Mouse (Mus musculus) neural tube, embryonic 12.5 days (tissue): ENCODE measurements around the gene Map4. TPM values are rescaled to one million over a fixed set of nuclear protein-coding genes. Genes with fewer than 3 reads are reported as not detected.
"Not testable (repeated sequence)": the region's sequence is repeated elsewhere in the genome, so short reads cannot be mapped to it uniquely, and the experiment has no call there.

Source experiments
- ATAC-seq: fragments of 200-750 bp; cut with Nextera tagmentation; 2 replicates; pipeline ENCODE4 v1.8.0; 2017; ENCODE audit warnings: low read depth, mild to moderate bottlenecking, moderate TSS enrichment, moderate library complexity; ENCODE audit not compliant: low FRiP score
- H3K27ac ChIP-seq: fragments of 300-500 bp; sonication (generic); 2 replicates; pipeline ENCODE4 v1.5.1; 2016
- H3K27me3 ChIP-seq: fragments of 300-500 bp; sonication (generic); replicated peaks from 2 replicates; pipeline ENCODE4 v1.6.1; 2016; ENCODE audit warnings: mild to moderate bottlenecking
- H3K36me3 ChIP-seq: fragments of 300-500 bp; sonication (generic); 2 replicates; pipeline ENCODE4 v1.6.1; 2016; ENCODE audit warnings: mild to moderate bottlenecking
- H3K4me1 ChIP-seq: fragments of 300-500 bp; sonication (generic); 2 replicates; pipeline ENCODE4 v1.6.1; 2016
- H3K4me2 ChIP-seq: fragments of 300-500 bp; sonication (generic); replicated peaks from 2 replicates; pipeline ENCODE4 v1.6.1; 2016; ENCODE audit warnings: mild to moderate bottlenecking
- H3K4me3 ChIP-seq: fragments of 300-500 bp; sonication (generic); 2 replicates; pipeline ENCODE4 v1.5.1; 2016
- H3K9ac ChIP-seq: fragments of 300-500 bp; sonication (generic); 2 replicates; pipeline ENCODE4 v1.6.1; 2016; ENCODE audit warnings: mild to moderate bottlenecking
- H3K9me3 ChIP-seq: fragments of 300-500 bp; sonication (generic); 2 replicates; pipeline ENCODE4 v1.6.1; 2016; ENCODE audit warnings: mild to moderate bottlenecking
- WGBS: fragments of 180-500 bp; shearing (Covaris S2); methylation state at CpG from one replicate; pipeline ENCODE4 v1.1.7; 2016; 5-methylcytosine and 5-hydroxymethylcytosine counted together
- polyA plus RNA-seq: library from polyadenylated mRNA; unstranded; fragments of >200 nt; fragmentation: Nextera tagmentation; extraction: Ambion mirVana; gene quantifications from 2 replicates; pipeline ENCODE4 v1.2.1, GENCODE M21; 2016

Gene Map4
- polyA plus RNA-seq, 1 experiment from 2014 or later = 161 TPM

DNA sequence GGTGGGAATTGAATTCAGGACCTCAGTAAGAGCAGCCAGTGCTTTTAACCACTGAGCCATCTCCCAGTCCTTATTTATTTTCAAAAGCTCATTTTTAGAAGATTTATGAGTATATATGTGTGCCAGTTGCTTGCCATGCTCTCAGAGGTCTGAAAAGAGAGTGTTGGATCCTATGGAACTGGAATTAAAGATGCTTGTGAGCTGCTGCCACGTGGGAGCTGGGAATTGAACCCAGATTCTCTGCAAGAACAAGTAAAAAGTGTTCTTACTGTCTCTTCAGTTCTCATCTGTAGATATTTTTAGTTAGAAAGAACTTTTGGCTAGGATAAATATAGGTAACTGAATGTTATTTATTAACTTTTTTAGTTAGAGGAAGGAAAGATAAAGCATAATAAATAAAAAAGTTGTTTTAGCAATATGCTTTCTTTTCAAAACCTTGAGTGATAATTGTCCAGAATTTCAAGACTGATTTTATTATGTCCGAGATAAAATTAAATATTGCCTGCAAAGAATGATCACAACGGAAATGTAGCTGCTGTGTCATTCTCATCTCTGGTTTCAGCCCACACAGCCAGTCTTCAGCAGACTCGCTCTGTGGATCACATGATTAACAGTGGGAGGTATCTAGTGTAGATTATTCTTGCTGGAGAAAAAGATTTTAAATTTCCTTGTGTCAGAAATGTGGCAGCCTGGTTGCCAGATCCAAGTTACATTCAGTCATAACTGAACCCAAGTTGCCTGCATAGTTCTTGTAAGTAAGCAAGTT lies 37.3 kb downstream of the Map4 start:
- no peak overlapping the region for H3K4me2 ChIP-seq
- H3K9me3 ChIP-seq = no peaks in the 10 kb centered on the region
- WGBS = 78% methylated on average over 4 of the region's 4 CpGs
- no peak overlapping the region for H3K27ac ChIP-seq
- no peak for ATAC-seq
- no peak overlapping the region for H3K9ac ChIP-seq
- H3K4me1 ChIP-seq = no peaks in the 10 kb centered on the region
- no peaks in the 10 kb centered on the region for H3K36me3 ChIP-seq
- H3K27me3 ChIP-seq = no peaks in the 10 kb centered on the region
- no peak overlapping the region for H3K4me3 ChIP-seq

DNA sequence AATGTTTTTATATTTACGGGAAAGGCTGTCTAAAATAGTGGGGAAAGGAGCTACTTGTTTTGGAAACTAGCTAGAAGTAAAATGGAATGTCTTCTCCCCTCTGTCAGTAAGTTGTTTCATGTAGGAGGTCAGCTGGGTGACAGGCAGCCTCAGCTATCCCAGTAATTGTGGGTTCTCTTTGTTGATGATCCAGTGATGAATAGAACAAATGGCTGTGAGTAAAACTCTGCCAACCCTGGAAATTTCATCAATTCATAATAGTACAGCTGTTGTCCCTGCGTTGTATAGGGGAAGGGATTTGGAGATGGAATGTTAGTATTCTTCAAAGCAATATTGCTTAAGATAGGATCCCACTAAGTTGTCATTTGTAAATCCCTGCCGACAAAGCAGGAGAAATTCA lies 37.9 kb downstream of the Map4 start:
- no peaks in the 10 kb centered on the region for H3K36me3 ChIP-seq
- H3K9me3 ChIP-seq = no peaks in the 10 kb centered on the region
- H3K27ac ChIP-seq = no peak overlapping the region
- ATAC-seq = no peak
- H3K4me1 ChIP-seq = no peaks in the 10 kb centered on the region
- no peak overlapping the region for H3K4me3 ChIP-seq
- H3K9ac ChIP-seq = no peak overlapping the region
- H3K4me2 ChIP-seq = no peak overlapping the region
- 89% methylated on average over 3 of the region's 3 CpGs for WGBS
- no peaks in the 10 kb centered on the region for H3K27me3 ChIP-seq

DNA sequence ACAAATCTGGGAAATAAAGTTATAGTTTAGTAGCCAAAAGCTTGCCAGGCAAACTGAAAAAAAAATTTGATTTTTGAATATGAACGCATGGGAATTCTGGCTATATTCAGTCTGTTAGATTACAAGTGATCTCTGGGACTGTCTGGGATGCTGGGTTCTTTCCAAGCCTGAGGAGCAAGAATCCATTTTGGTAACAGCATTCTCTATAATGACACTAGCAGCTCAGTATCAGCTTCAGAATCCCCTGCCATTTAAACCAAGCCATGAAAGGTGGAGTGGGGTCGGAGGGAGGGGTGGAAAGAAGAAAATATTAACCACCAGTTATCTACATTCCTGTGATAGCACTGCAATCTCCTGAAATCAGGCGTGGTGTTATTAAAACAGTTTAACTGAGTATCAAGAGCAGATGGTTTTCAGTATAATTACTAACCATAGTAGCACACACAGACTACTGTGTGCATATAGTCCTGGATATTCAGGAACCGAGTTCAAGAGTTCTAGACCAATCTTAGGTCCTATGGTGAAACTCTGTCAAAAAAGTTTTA lies 38.6 kb downstream of the Map4 start:
- Histone ChIP-seq H3K9ac (no peak overlapping the region), H3K4me1 (no peaks in the 10 kb centered on the region), H3K36me3 (no peaks in the 10 kb centered on the region), H3K27me3 (no peaks in the 10 kb centered on the region), H3K4me3 (no peak overlapping the region), H3K27ac (no peak overlapping the region), H3K4me2 (no peak overlapping the region), H3K9me3 (no peaks in the 10 kb centered on the region)
- no peak for ATAC-seq
- 93% methylated on average over 4 of the region's 4 CpGs for WGBS

DNA sequence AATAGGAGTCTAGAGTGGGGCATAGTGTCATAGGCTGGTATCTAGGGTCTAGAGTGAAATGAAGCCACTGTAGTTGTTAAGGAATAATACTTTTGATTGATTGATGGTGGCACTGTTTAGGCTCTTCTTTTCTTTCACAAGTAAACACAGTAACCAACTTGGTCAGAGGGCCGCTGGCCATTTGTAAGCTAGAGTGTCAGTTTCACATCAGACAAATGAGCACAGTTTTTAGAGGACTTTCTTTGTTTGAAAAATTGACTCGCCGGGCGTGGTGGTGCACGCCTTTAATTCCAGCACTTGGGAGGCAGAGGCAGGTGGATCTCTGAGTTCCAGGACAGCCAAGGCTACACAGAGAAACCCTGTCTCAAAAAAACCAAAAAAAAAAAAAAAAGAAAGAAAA lies 40.5 kb downstream of the Map4 start:
- H3K36me3 ChIP-seq, H3K9ac ChIP-seq, H3K4me3 ChIP-seq, H3K27ac ChIP-seq, H3K27me3 ChIP-seq, H3K9me3 ChIP-seq, H3K4me2 ChIP-seq, H3K4me1 ChIP-seq, ATAC-seq: not testable (repeated sequence)
- WGBS = 97% methylated on average over 5 of the region's 5 CpGs

DNA sequence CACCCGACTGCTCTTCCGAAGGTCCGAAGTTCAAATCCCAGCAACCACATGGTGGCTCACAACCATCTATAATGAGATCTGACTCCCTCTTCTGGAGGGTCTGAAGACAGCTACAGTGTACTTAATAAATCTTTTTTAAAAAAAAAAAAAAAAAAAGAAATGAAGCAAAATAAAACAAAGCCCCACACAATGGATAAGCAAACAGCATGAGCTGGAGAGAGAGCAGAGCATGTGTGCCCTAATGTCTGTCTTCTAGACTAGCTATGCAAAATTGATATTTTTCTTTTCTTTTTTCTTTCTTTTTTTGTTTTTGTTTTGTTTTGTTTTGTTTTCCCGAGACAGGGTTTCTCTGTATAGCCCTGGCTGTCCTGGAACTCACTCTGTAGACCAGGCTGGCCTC lies 49.0 kb downstream of the Map4 start:
- not testable (repeated sequence) for H3K36me3 ChIP-seq, ATAC-seq, H3K4me2 ChIP-seq, H3K4me3 ChIP-seq, H3K9ac ChIP-seq, H3K27ac ChIP-seq, H3K4me1 ChIP-seq, H3K9me3 ChIP-seq, H3K27me3 ChIP-seq
- 94% methylated on average over 4 of the region's 4 CpGs for WGBS

DNA sequence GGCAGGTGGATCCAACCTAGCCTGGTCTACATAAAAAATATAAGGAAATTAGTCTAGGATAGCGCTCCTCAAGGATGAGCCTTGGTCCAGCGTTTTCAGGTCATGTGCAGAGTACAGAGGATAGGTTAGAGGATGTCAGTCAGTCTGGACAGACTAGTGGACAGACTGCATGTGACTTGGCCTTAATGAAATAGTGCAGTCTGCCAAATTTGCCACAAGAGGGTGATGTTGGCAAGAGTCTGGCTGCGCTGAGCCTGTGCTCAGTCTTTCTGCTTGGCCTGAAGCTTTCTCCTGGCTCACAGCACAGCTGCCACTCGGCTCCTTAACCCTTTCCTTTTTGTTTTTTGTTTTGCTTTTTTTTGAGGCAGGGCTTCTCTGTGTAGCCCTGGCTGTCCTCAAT lies 54.2 kb downstream of the Map4 start:
- Histone ChIP-seq H3K9ac (no peak overlapping the region), H3K4me3 (no peak overlapping the region), H3K4me2 (no peak overlapping the region), H3K27me3 (no peaks in the 10 kb centered on the region), H3K9me3 (no peaks in the 10 kb centered on the region), H3K4me1 (no peaks in the 10 kb centered on the region), H3K36me3 (peaks cover 4% of the 10 kb centered on the region; the same call in 1 of the 2 replicates), H3K27ac (no peak overlapping the region)
- peak; percentile 80 for ATAC-seq
- WGBS = 27% methylated on average over 4 of the region's 4 CpGs

DNA sequence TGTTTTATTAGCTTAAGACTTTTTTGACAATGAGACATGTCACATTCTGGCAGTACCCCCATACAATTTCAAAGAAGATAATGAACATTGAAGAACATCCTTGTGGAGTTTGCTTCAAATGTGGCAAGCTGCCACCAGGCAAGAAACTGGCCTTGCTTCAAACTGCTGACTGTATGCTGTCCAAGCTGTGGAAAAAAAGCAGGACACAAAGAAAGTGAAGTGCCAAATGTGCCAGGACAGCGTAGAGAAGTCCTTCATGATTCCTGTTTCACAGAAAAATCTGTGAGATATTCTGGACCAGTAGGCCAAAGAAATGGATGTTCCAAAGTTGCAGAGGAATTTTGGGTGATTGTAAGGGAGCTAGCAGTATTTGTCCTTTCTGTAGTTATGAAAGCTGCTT lies 57.8 kb downstream of the Map4 start:
- 96% methylated on average over 1 of the region's 1 CpGs for WGBS

DNA sequence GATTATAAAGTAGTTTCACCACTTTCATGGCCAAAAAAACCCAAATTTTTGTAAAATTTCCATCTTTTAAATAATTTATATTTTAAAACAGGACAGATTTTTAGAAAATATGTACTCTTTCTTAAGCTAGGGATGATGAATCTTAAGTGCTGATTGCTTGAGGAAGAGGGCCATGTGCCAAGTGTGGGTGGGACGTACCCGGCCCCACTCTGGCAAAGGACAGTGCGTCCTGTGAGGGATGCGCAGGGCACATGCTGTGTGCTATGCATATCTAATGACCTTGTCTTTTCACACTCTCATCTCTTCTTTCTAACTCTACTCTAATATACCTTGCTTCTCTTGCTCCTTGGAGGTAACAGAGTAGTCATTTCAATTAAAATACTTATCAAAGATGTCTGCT lies 66.2 kb downstream of the Map4 start:
- ATAC-seq = no peak
- Histone ChIP-seq H3K36me3 (peaks cover 3% of the 10 kb centered on the region; the same call in 1 of the 2 replicates), H3K9ac (no peak overlapping the region), H3K4me1 (no peaks in the 10 kb centered on the region), H3K9me3 (no peaks in the 10 kb centered on the region), H3K27me3 (no peaks in the 10 kb centered on the region), H3K4me3 (no peak overlapping the region), H3K4me2 (no peak overlapping the region), H3K27ac (no peak overlapping the region)
- WGBS = 78% methylated on average over 4 of the region's 4 CpGs

More for the DNA sequence above, 57.8 kb downstream of the Map4 start:
- no peak overlapping the region for H3K9ac ChIP-seq
- no peak overlapping the region for H3K4me2 ChIP-seq
- H3K27ac ChIP-seq = no peak overlapping the region
- no peak for ATAC-seq
- no peak overlapping the region for H3K4me3 ChIP-seq
- no peaks in the 10 kb centered on the region for H3K36me3 ChIP-seq
- no peaks in the 10 kb centered on the region for H3K9me3 ChIP-seq
- H3K27me3 ChIP-seq = no peaks in the 10 kb centered on the region
- H3K4me1 ChIP-seq = no peaks in the 10 kb centered on the region

DNA sequence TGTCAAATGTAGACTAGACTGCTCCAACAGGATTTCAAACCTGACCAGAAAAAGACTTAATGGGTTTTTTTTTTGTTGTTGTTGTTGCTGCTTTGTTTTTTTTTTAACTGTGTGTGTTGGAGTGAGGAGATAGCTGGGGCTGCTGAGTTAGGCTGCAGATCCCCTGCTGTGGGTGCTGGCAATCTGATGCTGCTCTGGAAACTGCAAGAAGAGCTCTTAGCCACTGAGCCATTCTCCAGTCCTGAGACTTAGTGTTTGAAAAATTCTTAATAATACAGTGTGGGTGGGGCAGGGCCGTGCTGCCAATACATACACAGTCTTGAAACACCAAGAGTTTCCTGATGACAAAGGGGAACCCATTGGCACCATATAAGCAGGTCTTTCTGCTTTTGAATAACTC lies 70.7 kb downstream of the Map4 start:
- Histone ChIP-seq H3K4me2 (no peak overlapping the region), H3K9me3 (no peaks in the 10 kb centered on the region), H3K4me1 (no peaks in the 10 kb centered on the region), H3K36me3 (peaks cover 3% of the 10 kb centered on the region; the same call in 1 of the 2 replicates), H3K4me3 (no peak overlapping the region), H3K9ac (no peak overlapping the region), H3K27ac (no peak overlapping the region), H3K27me3 (no peaks in the 10 kb centered on the region)
- ATAC-seq = no peak
- 74% methylated on average over 1 of the region's 1 CpGs for WGBS

DNA sequence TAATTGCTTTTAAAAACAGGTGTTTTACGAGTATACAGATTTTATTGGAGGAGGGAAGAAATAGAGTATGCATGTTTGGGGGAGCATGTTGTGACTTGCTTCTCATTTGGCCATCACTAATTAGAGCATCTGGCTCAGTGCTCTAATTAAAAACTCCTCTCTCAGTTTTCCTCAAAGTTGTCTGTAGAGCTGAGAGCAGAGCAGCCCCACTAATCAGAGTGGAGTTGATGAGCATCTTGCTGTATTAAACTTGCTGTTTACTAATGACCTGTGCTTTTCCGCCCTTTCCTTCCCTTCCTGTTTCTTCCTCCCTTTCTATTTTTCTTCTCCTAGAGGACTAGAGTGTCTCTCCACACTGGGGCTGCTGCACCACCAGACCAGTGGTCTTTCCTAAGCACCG lies 71.2 kb downstream of the Map4 start:
- Histone ChIP-seq H3K27me3 (no peaks in the 10 kb centered on the region), H3K4me2 (no peak overlapping the region), H3K36me3 (peaks cover 3% of the 10 kb centered on the region; the same call in 1 of the 2 replicates), H3K4me3 (no peak overlapping the region), H3K27ac (no peak overlapping the region), H3K4me1 (no peaks in the 10 kb centered on the region), H3K9me3 (no peaks in the 10 kb centered on the region), H3K9ac (no peak overlapping the region)
- 79% methylated on average over 3 of the region's 3 CpGs for whole genome bisulfite sequencing
- no peak for ATAC-seq

DNA sequence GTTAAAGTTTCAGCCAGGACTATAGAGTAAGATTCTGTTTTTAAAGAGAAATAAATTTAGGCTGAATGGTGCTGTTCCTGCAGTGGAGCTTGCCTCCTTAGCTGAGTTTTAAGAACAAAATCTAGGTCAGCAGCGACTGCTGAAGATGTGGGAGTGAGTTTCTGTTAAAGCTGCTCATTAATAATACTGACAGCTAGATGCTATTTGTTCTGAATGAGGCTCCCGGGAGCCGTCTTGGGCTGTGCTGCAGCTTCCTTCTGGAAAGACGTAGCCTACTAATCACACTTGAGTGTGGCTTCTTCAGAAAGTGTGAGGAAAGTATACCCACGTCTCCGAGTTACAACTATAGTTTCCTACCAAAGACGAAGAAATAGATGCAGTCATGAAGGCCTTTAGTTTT lies 88.0 kb downstream of the Map4 start:
- ATAC-seq = no peak
- H3K4me3 ChIP-seq = no peak overlapping the region
- no peaks in the 10 kb centered on the region for H3K27me3 ChIP-seq
- H3K4me2 ChIP-seq = no peak overlapping the region
- 33% methylated on average over 7 of the region's 7 CpGs for WGBS
- no peaks in the 10 kb centered on the region for H3K36me3 ChIP-seq
- no peaks in the 10 kb centered on the region for H3K9me3 ChIP-seq
- H3K9ac ChIP-seq = no peak overlapping the region
- H3K27ac ChIP-seq = no peak overlapping the region
- H3K4me1 ChIP-seq = peaks cover 6% of the 10 kb centered on the region; the same call in 1 of the 2 replicates

DNA sequence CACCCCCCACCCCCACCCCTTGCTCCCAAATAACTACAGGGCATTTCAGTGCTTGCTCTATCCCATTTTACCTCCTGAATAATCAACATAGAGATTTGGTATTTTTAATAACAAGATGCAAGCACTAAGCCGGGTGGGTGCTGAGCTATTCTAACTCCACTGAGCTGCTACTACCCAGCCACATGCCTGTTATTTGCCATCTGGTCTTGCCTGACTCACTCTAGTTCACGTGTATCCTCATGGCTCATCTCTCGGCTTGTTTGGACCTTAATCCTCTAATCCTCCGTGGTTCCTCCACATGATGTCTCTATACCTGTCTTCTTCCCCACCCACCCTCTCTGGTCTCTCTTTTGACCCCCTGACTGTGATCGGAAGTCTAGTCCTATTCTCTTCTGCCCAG lies 89.1 kb downstream of the Map4 start:
- H3K4me1 ChIP-seq = peaks cover 6% of the 10 kb centered on the region; the same call in 1 of the 2 replicates
- no peak overlapping the region for H3K9ac ChIP-seq
- H3K36me3 ChIP-seq = no peaks in the 10 kb centered on the region
- H3K9me3 ChIP-seq = no peaks in the 10 kb centered on the region
- no peak overlapping the region for H3K4me3 ChIP-seq
- no peaks in the 10 kb centered on the region for H3K27me3 ChIP-seq
- no peak overlapping the region for H3K27ac ChIP-seq
- no peak overlapping the region for H3K4me2 ChIP-seq
- no peak for ATAC-seq
- WGBS = 79% methylated on average over 5 of the region's 5 CpGs

DNA sequence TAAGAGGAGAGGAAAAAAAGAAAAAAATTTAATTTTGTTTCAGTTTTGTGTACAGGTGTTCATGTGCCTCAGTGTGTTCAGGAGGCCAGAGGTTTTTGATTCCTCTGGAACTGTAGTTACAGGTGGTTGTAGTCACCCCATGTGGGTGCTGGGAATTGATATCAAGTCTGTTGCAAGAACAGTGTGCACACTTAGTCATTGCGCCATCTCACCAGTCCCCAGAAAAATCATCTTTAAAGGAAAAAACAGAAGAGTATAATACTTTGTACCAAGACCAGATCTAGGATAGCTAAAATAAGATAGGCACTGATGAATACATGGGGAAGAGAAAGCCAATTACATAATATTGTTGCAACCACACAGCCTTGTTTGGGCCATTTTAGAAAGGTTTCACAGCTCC lies 90.2 kb downstream of the Map4 start:
- H3K4me2 ChIP-seq = no peak overlapping the region
- ATAC-seq = no peak
- WGBS = 100% methylated on average over 1 of the region's 1 CpGs
- H3K36me3 ChIP-seq = no peaks in the 10 kb centered on the region
- no peak overlapping the region for H3K4me3 ChIP-seq
- peaks cover 6% of the 10 kb centered on the region; the same call in 1 of the 2 replicates for H3K4me1 ChIP-seq
- H3K27ac ChIP-seq = no peak overlapping the region
- H3K9me3 ChIP-seq = no peaks in the 10 kb centered on the region
- no peaks in the 10 kb centered on the region for H3K27me3 ChIP-seq
- no peak overlapping the region for H3K9ac ChIP-seq
